Mouse (Mus musculus) midbrain, embryonic 15.5 days (tissue): Measurements from ENCODE around the gene Tex46. TPM values are rescaled to one million over a fixed set of nuclear protein-coding genes. Genes with fewer than 3 reads are reported as not detected.

Experiments used
- ATAC-seq: fragments of 200-750 bp; cut with Nextera tagmentation; replicated peaks from 2 replicates; pipeline ENCODE4 v1.8.0; 2017; ENCODE audit warnings: moderate TSS enrichment
- H3K27ac ChIP-seq: fragments of 300-500 bp; sonication (generic); 2 replicates; pipeline ENCODE4 v1.5.1; 2015; ENCODE audit warnings: mild to moderate bottlenecking, inconsistent platforms
- H3K27me3 ChIP-seq: fragments of 300-500 bp; sonication (generic); replicated peaks from 2 replicates; pipeline ENCODE4 v1.6.1; 2015; ENCODE audit warnings: inconsistent platforms
- H3K36me3 ChIP-seq: fragments of 300-500 bp; sonication (generic); replicated peaks from 2 replicates; pipeline ENCODE4 v1.6.1; 2015; ENCODE audit warnings: inconsistent platforms
- H3K4me1 ChIP-seq: fragments of 300-500 bp; sonication (generic); 2 replicates; pipeline ENCODE4 v1.6.1; 2015; ENCODE audit warnings: inconsistent platforms
- H3K4me2 ChIP-seq: fragments of 300-500 bp; sonication (generic); 2 replicates; pipeline ENCODE4 v1.6.1; 2015; ENCODE audit warnings: inconsistent platforms, mild to moderate bottlenecking, moderate library complexity
- H3K4me3 ChIP-seq: fragments of 300-500 bp; sonication (generic); 2 replicates; pipeline ENCODE4 v1.5.1; 2015; ENCODE audit warnings: mild to moderate bottlenecking, inconsistent platforms
- H3K9ac ChIP-seq: fragments of 300-500 bp; sonication (generic); 2 replicates; pipeline ENCODE4 v1.6.1; 2015; ENCODE audit warnings: mild to moderate bottlenecking, inconsistent platforms
- H3K9me3 ChIP-seq: fragments of 300-500 bp; sonication (generic); 2 replicates; pipeline ENCODE4 v1.6.1; 2016; ENCODE audit warnings: inconsistent platforms
- WGBS: fragments of 180-500 bp; shearing (Covaris S2); methylation state at CpG from one replicate; pipeline ENCODE4 v1.1.7; 2015; ENCODE audit warnings: mixed read lengths; 5-methylcytosine and 5-hydroxymethylcytosine counted together
- microRNA-seq: library from miRNA; unstranded; fragments of <30 nt; microRNA quantifications from one replicate; pipeline ENCODE4, GENCODE M21; 2016
- polyA plus RNA-seq: library from polyadenylated mRNA; unstranded; fragments of >200 nt; fragmentation: Nextera tagmentation; extraction: Ambion mirVana; gene quantifications from 2 replicates; pipeline ENCODE4 v1.2.1, GENCODE M21; 2015

Tex46 gene
- polyA plus RNA-seq, 1 experiment from 2014 or later = not detected

DNA sequence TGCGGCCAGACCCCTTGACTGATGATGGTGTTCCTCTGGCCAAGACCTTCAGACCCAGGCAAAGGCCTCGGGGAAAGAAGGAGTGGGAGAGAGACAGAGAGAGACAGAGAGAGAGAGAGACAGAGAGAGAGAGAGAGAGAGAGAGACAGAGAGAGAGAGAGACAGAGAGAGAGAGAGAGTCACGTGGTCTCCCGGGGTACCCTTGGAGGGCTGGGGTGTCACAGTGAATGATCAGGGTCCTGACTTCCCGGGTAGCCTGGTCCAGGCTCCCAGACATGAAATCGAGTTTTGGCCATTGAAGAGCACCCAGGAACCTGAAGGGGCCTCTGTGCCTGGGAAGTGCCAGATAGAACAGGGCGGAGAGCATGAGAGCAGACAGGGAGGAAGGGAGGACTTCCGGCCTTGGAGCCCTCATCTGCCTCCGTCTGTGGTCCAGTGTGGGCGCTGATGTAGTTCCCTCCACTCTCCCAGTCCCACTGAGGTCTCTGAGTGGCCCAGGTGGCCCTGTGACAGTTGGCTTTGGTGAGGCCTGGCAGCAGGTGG lies 43.5 kb downstream of the Tex46 start:
- Histone ChIP-seq H3K27ac (peak overlapping the region; percentile 77; the same call in 1 of the 2 replicates), H3K9ac (no peak overlapping the region), H3K4me3 (no peak overlapping the region), H3K36me3 (peaks cover 9% of the 10 kb centered on the region; the same call in 1 of the 2 replicates), H3K4me2 (no peak overlapping the region), H3K27me3 (no peaks in the 10 kb centered on the region), H3K9me3 (no peaks in the 10 kb centered on the region), H3K4me1 (peaks cover 30% of the 10 kb centered on the region)
- WGBS = 91% methylated on average over 10 of the region's 10 CpGs
- no peak for ATAC-seq

- Histone ChIP-seq H3K9me3 (no peaks in the 10 kb centered on the region), H3K4me1 (peaks cover 5% of the 10 kb centered on the region), H3K4me2 (no peak overlapping the region), H3K27ac (no peak overlapping the region), H3K36me3 (peaks cover 34% of the 10 kb centered on the region), H3K27me3 (no peaks in the 10 kb centered on the region), H3K9ac (no peak overlapping the region), H3K4me3 (no peak overlapping the region)
- 70% methylated on average over 3 of the region's 3 CpGs for WGBS
- no peak for ATAC-seq
These were observed 47.7 kb downstream of the Tex46 start for GRCm38 (mm10) chr4:136657914-136658313.

Small RNA genes lying within 50 kb of the gene (microRNA-seq; reads per million reads assigned to microRNA genes)
- gene Gm22180 = not detected

Other genes with a start within 250 kb of the Tex46 start
- 1.4 and 1.9 TPM in 2 replicates for gene Htr1d, start 186.9 kb upstream of the Tex46 start, polyA plus RNA-seq
- 0.15 and 0.19 TPM in 2 replicates for gene 6030445D17Rik, start 148.2 kb upstream of the Tex46 start, polyA plus RNA-seq
- gene Luzp1, start 140.7 kb upstream of the Tex46 start, polyA plus RNA-seq = 52.0 and 57.7 TPM in 2 replicates
- gene Kdm1a, start 7.7 kb upstream of the Tex46 start, polyA plus RNA-seq = 69.9 and 70.7 TPM in 2 replicates
- gene Lactbl1, start 12.2 kb downstream of the Tex46 start, polyA plus RNA-seq = 0.10 and 0.11 TPM in 2 replicates
- 31.0 and 31.7 TPM in 2 replicates for gene Ephb2, start 225.6 kb downstream of the Tex46 start, polyA plus RNA-seq